Mouse (Mus musculus) kidney, postnatal 0 days (tissue): ENCODE measurements at regions not wholly inside any gene's neighbourhood (a gene's known extent, or its start where the extent isn't known, plus 50 kb on each side); places are given as distances from the start of the nearest gene placed in this dataset.
A peak's percentile ranks its signal among the peaks of the same experiment; 100 is the strongest.
"Not testable (repeated sequence)": the region's sequence is repeated elsewhere in the genome, so short reads cannot be mapped to it uniquely, and the experiment has no call there.

Experiments
- ATAC-seq: fragments of 200-750 bp; cut with Nextera tagmentation; replicated peaks from 2 replicates; pipeline ENCODE4 v1.8.0; 2017; ENCODE audit warnings: low read depth, moderate number of reproducible peaks, moderate TSS enrichment, moderate library complexity; ENCODE audit not compliant: low FRiP score
- DNase-seq: peaks from one replicate; pipeline ENCODE4 v3.0.0-alpha.2; 2016; ENCODE audit warnings: low spot score
- H3K27ac ChIP-seq: fragments of 300-500 bp; sonication (generic); 2 replicates; pipeline ENCODE4 v1.5.1; 2014; ENCODE audit warnings: mild to moderate bottlenecking
- H3K27me3 ChIP-seq: fragments of 300-500 bp; sonication (generic); 2 replicates; pipeline ENCODE4 v1.6.1; 2014; ENCODE audit warnings: low read length, mixed read lengths; ENCODE audit not compliant: insufficient read depth
- H3K36me3 ChIP-seq: fragments of 300-500 bp; sonication (generic); 2 replicates; pipeline ENCODE4 v1.6.1; 2014; ENCODE audit warnings: low read length, mixed read lengths; ENCODE audit not compliant: insufficient read depth
- H3K4me1 ChIP-seq: fragments of 300-500 bp; sonication (generic); replicated peaks from 2 replicates; pipeline ENCODE4 v1.6.1; 2014; ENCODE audit warnings: antibody characterized with exemption, low read length, mixed read lengths; ENCODE audit not compliant: insufficient read depth
- H3K4me2 ChIP-seq: fragments of 300-500 bp; sonication (generic); 2 replicates; pipeline ENCODE4 v1.6.1; 2014; ENCODE audit warnings: mild to moderate bottlenecking, low read length, moderate library complexity, mixed read lengths
- H3K4me3 ChIP-seq: fragments of 300-500 bp; sonication (generic); replicated peaks from 2 replicates; pipeline ENCODE4 v1.5.1; 2014; ENCODE audit warnings: low read depth, low read length
- H3K9ac ChIP-seq: fragments of 300-500 bp; sonication (generic); 2 replicates; pipeline ENCODE4 v1.6.1; 2014; ENCODE audit warnings: low read depth, low read length
- H3K9me3 ChIP-seq: fragments of 300-500 bp; sonication (generic); replicated peaks from 2 replicates; pipeline ENCODE4 v1.6.1; 2016; ENCODE audit warnings: low read length, inconsistent platforms, mixed read lengths
- CTCF ChIP-seq: IDR thresholded peaks from 2 replicates; pipeline ENCODE4 v1.5.1; 2016; ENCODE audit warnings: antibody characterized with exemption, low read depth, mild to moderate bottlenecking, moderate library complexity
- WGBS: fragments of 180-500 bp; shearing (Covaris S2); extraction: QIAGEN DNeasy Blood & Tissue Kit; methylation state at CpG from one replicate; pipeline ENCODE4 v1.1.7; 2014; 5-methylcytosine and 5-hydroxymethylcytosine counted together

- WGBS: 85% methylated on average over 1 of the region's 1 CpGs
- H3K4me3 ChIP-seq: no peak overlapping the region
- no peak overlapping the region for H3K9ac ChIP-seq
- no peaks in the 10 kb centered on the region for H3K9me3 ChIP-seq
- ATAC-seq (no peak), DNase-seq (no peak)
- H3K27ac ChIP-seq: no peak overlapping the region
- H3K4me2 ChIP-seq: no peak overlapping the region
- H3K4me1 ChIP-seq: no peaks in the 10 kb centered on the region
- H3K36me3 ChIP-seq: no peaks in the 10 kb centered on the region
- no peaks in the 10 kb centered on the region for H3K27me3 ChIP-seq
- TF ChIP-seq CTCF: no peak
Observed at GRCm38 (mm10) chr6:60445591-60445990, 384.1 kb downstream of the Snca start.

- Histone ChIP-seq H3K36me3 (no peaks in the 10 kb centered on the region), H3K27me3 (no peaks in the 10 kb centered on the region), H3K4me2 (no peak overlapping the region), H3K4me1 (no peaks in the 10 kb centered on the region), H3K9ac (no peak overlapping the region), H3K9me3 (no peaks in the 10 kb centered on the region), H3K4me3 (no peak overlapping the region), H3K27ac (no peak overlapping the region)
- DNase-seq (peak; percentile 26), ATAC-seq (no peak)
- WGBS: 81% methylated on average over 1 of the region's 1 CpGs
- no peak for TF ChIP-seq CTCF
Observed at GRCm38 (mm10) chr6:60441952-60442351, 387.7 kb downstream of the Snca start.

- DNase-seq (no peak), ATAC-seq (no peak)
- Histone ChIP-seq H3K4me2 (no peak overlapping the region), H3K9ac (no peak overlapping the region), H3K27me3 (no peaks in the 10 kb centered on the region), H3K4me1 (no peaks in the 10 kb centered on the region), H3K36me3 (no peaks in the 10 kb centered on the region), H3K9me3 (no peaks in the 10 kb centered on the region), H3K27ac (no peak overlapping the region), H3K4me3 (no peak overlapping the region)
- 82% methylated on average over 2 of the region's 2 CpGs for WGBS
- TF ChIP-seq CTCF: no peak
Observed at GRCm38 (mm10) chr6:60411669-60412068, 418.0 kb downstream of the Snca start.

- WGBS: 85% methylated on average over 1 of the region's 1 CpGs
- Histone ChIP-seq H3K9ac (no peak overlapping the region), H3K4me1 (no peaks in the 10 kb centered on the region), H3K4me2 (no peak overlapping the region), H3K4me3 (no peak overlapping the region), H3K27ac (no peak overlapping the region), H3K36me3 (no peaks in the 10 kb centered on the region), H3K9me3 (no peaks in the 10 kb centered on the region), H3K27me3 (no peaks in the 10 kb centered on the region)
- ATAC-seq (no peak), DNase-seq (no peak)
- TF ChIP-seq CTCF: no peak
Observed at GRCm38 (mm10) chr6:60411239-60411638, 418.4 kb downstream of the Snca start.

- no peak for DNase-seq
- Histone ChIP-seq H3K27me3 (no peaks in the 10 kb centered on the region), H3K27ac (no peak overlapping the region), H3K4me3 (no peak overlapping the region), H3K4me2 (no peak overlapping the region), H3K4me1 (no peaks in the 10 kb centered on the region), H3K9ac (no peak overlapping the region), H3K9me3 (no peaks in the 10 kb centered on the region), H3K36me3 (no peaks in the 10 kb centered on the region)
- no peak for ATAC-seq
- no peak for TF ChIP-seq CTCF
- WGBS: 76% methylated on average over 4 of the region's 4 CpGs
Observed at GRCm38 (mm10) chr6:60410051-60410785, 419.4 kb downstream of the Snca start.

- no peak for DNase-seq
- no peak for TF ChIP-seq CTCF
- no peaks in the 10 kb centered on the region for H3K36me3 ChIP-seq
- H3K4me2 ChIP-seq: no peak overlapping the region
- H3K4me1 ChIP-seq: no peaks in the 10 kb centered on the region
- ATAC-seq: no peak
- no peaks in the 10 kb centered on the region for H3K27me3 ChIP-seq
- no peak overlapping the region for H3K27ac ChIP-seq
- no peak overlapping the region for H3K9ac ChIP-seq
- H3K9me3 ChIP-seq: no peaks in the 10 kb centered on the region
- H3K4me3 ChIP-seq: no peak overlapping the region
Observed at GRCm38 (mm10) chr6:60409094-60409493, 420.6 kb downstream of the Snca start.

- Histone ChIP-seq H3K36me3 (no peaks in the 10 kb centered on the region), H3K9me3 (no peaks in the 10 kb centered on the region), H3K27me3 (no peaks in the 10 kb centered on the region), H3K9ac (no peak overlapping the region), H3K4me3 (no peak overlapping the region), H3K4me1 (no peaks in the 10 kb centered on the region), H3K27ac (no peak overlapping the region), H3K4me2 (no peak overlapping the region)
- DNase-seq (no peak), ATAC-seq (no peak)
- 79% methylated on average over 7 of the region's 7 CpGs for WGBS
- no peak for TF ChIP-seq CTCF
Observed at GRCm38 (mm10) chr6:60406861-60407260, 422.8 kb downstream of the Snca start.

- H3K36me3 ChIP-seq: not testable (repeated sequence)
Observed at GRCm38 (mm10) chr6:60363931-60364330, 465.7 kb downstream of the Snca start.

More at GRCm38 (mm10) chr6:60363931-60364330, 465.7 kb downstream of the Snca start:
- not testable (repeated sequence) for DNase-seq, H3K9ac ChIP-seq, H3K4me3 ChIP-seq, H3K4me2 ChIP-seq, ATAC-seq, H3K4me1 ChIP-seq, H3K27ac ChIP-seq, H3K9me3 ChIP-seq, H3K27me3 ChIP-seq
